Mouse (Mus musculus): ENCODE data around the gene Oprl1.

The Oprl1 gene

GRCm38 (mm10) chr2:181714903-181715326 lies at the start of gene Oprl1:
Oprl1 (plus strand) TSS chr2:181715016.
- no peak for DNase-seq (ENCODE audit: low spot score)

DNA sequence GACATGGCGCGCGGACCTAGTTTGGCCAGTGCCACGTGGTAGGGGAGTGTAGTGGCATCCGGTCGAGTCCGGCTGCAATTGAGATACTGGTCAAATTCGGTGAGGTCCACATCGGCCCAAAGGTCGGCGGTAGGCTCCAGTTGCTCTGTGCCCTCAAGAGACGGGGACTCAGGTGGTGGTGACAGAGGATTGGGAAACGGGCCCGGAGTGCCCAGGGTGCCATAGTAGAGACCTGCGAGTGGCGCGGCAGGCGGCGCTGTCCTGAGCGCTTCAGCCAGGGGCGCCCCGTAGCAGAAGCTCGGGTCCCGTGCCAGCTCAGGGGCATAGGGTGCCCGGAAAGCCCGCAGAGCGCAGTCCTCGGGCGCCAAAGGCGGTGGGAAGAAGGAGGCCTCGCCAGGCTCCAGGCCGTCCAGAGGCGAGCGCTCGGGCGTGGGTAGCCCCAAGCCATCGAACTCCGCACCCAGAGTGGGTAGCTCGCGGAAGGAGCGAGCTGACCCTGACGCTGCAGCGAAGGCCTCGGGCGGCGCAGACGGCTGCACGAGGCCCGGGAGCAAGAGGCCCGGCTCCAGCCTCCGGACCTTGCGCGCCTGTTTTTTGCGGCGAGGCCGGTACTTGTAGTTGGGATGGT lies 44.4 kb upstream of the Oprl1 start:
- DNase-seq (ENCODE audit: low spot score) = no peak

GRCm38 (mm10) chr2:181670913-181671311 lies 43.9 kb upstream of the Oprl1 start:
- no peak for DNase-seq (ENCODE audit: low spot score)

GRCm38 (mm10) chr2:181671326-181671725 lies 43.5 kb upstream of the Oprl1 start, which contains the start of gene Sox18:
Sox18 (minus strand) TSS chr2:181671640.
- peak; percentile 81 for DNase-seq (ENCODE audit: low spot score)

DNA sequence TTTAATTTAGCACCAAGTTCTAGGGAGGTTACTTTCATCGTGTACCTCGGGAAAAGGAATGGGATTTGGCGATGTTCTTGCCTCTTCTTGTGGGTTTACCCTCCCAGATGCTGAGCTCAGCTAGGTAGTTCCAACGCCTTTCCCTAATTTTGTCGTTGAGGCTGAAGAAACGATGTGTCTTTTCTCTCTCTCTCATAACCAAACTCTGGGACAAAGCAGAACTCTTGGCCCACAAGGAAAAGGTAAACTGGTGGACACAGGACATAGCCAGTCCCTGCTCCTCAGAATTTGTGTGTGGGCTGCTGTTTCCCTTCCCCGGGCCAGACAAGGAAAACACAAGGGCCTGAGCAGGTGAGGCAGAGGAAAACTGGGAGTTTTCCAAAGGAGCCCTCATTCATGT lies 42.8 kb upstream of the Oprl1 start:
- DNase-seq (ENCODE audit: low spot score) = no peak

DNA sequence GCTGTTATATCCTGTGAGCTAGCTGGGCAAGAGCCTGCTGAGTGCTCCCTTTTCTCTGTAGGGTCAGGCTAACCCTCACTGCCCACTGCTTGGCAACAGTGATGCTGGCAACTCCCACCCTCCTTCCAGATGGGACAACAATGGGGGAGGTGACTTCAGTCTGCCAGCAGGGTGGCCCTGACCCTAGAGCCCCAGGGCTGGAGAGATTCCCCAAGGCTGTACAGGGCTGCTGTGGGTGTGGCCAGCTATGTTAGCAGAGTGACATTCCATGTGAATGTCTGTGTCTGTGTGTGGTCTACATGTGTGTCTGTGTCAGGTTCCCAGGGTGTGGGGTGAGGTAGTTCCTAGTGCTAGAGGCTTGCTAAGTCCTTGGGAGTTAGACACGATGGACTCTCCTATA lies 41.3 kb upstream of the Oprl1 start:
- DNase-seq (ENCODE audit: low spot score) = peak; percentile 23

GRCm38 (mm10) chr2:181674934-181675333 lies 39.9 kb upstream of the Oprl1 start:
- DNase-seq (ENCODE audit: low spot score) = no peak

- peak; percentile 89 for DNase-seq (ENCODE audit: low spot score)
These were observed 39.4 kb upstream of the Oprl1 start for GRCm38 (mm10) chr2:181675454-181675853.

GRCm38 (mm10) chr2:181676424-181676823 lies 38.4 kb upstream of the Oprl1 start:
- DNase-seq (ENCODE audit: low spot score) = no peak

- DNase-seq (ENCODE audit: low spot score) = peak; percentile 81
These were observed 37.6 kb upstream of the Oprl1 start for GRCm38 (mm10) chr2:181677096-181677754.

DNA sequence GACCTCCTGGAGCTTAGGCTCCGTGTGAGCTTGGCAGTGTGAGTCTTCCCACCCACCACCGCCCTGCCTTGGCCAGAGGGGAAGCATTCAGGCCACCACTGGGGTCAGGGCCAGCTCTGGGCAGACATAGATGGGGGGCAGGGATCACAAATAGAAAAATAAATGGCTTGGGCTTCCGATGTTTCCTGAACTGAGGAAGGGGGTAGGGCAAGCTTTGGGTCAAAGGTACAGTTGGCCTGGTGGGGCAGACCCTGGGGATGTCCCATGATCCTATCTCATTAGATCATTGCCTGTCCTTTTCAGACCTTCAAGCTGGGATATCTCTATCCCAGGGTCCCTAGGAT lies 37.1 kb upstream of the Oprl1 start:
- peak; percentile 62 for DNase-seq (ENCODE audit: low spot score)

- peak; percentile 89 for DNase-seq (ENCODE audit: low spot score)
These were observed 36.0 kb upstream of the Oprl1 start for GRCm38 (mm10) chr2:181678780-181679179.

GRCm38 (mm10) chr2:181679951-181680715 lies 34.7 kb upstream of the Oprl1 start, which contains the start of gene Tcea2:
Tcea2 (plus strand) TSS chr2:181680310.
- peak; percentile 65 for DNase-seq (ENCODE audit: low spot score)

GRCm38 (mm10) chr2:181680716-181681117 lies 34.1 kb upstream of the Oprl1 start:
- DNase-seq (ENCODE audit: low spot score) = no peak

- DNase-seq (ENCODE audit: low spot score) = no peak
These were observed 32.8 kb upstream of the Oprl1 start for GRCm38 (mm10) chr2:181681978-181682377.

GRCm38 (mm10) chr2:181683381-181683780 lies 31.4 kb upstream of the Oprl1 start:
- no peak for DNase-seq (ENCODE audit: low spot score)

- DNase-seq (ENCODE audit: low spot score) = no peak
These were observed 30.1 kb upstream of the Oprl1 start for GRCm38 (mm10) chr2:181684713-181685112.

DNA sequence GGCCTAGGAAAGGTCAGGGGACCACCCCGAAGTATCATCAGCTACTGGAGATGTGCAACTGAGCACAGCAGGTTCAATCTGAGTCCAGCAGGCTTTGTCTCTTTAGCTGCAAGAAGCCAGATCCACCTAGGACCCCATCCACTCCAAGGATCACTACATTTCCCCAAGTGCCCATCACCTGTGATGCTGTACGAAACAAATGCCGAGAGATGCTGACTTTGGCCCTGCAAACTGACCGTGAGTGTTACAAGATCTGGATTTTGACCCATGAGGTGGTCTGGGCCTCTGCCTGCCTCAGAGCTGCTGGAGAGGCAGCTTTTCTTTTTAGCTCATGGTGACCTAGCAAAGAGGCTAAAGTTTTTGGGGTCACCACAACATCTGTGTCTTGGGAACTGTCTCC lies 29.1 kb upstream of the Oprl1 start:
- no peak for DNase-seq (ENCODE audit: low spot score)

GRCm38 (mm10) chr2:181687586-181687985 lies 27.2 kb upstream of the Oprl1 start:
- no peak for DNase-seq (ENCODE audit: low spot score)

DNA sequence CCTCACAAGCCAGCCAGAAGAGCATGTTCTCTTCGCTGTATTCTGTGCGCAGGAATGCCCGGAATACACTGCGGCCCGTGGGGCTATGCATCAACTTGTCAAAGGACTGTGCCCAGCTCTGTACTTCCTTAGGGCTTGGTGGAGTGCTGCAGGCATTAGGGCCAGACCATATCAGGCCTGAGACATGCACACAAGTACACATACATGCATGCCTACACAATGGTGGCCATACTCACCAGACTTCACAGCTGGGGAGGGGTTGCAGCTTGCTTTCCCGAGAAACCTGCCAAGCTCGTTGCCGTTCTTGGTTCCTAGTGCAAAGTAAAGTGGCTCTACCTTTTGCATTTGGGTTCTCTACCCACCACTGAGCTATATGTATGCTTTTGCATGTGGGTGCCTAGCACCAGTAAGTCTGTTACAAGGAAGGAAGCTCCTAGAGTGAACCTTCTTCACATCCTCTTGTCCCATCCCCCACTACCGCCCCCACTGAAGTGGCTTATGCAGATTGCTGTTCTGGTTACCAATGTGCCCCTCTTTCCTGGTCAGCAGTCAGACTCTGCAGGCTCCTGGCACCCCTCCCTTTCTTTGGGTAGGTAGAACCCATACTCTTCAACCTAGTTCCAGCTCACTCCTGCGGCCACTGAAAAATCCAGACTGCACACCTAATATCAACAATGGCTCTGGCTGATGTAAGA lies 25.2 kb upstream of the Oprl1 start:
- DNase-seq (ENCODE audit: low spot score) = no peak

GRCm38 (mm10) chr2:181691083-181691482 lies 23.7 kb upstream of the Oprl1 start:
- DNase-seq (ENCODE audit: low spot score) = no peak

DNA sequence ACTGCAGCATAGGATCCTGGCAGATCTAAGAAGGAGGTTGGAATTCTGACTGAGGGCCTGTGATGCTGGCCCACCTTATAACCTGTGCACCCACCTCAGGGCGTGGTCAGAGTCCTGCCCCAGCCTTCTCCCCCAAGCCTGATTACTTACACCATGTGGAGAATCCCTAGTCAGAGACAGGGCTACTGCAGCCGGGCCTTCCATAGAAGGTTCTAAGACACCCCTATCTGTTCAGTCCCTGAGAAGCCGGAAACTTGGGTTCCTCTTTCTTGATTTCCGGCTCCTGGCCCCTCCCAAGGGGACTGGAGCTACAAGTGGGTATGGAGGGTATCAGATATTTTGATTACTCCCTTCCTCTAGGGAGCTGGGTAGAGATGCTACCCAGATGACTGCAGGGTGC lies 23.2 kb upstream of the Oprl1 start:
- no peak for DNase-seq (ENCODE audit: low spot score)
